Mouse (Mus musculus): ENCODE data around the gene Rcor2.

GRCm38 (mm10) chr19:7315587-7315984, 48.5 kb downstream of the Rcor2 start:
- TF ChIP-seq CTCF (IDR thresholded peaks at IDR 0.05; ENCODE audit: control insufficient read depth, insufficient read depth, low read length), result no peak
- TF ChIP-seq POLR2A (IDR thresholded peaks at IDR 0.05; ENCODE audit: borderline replicate concordance, control insufficient read depth, low read depth, low read length), result no peak

Measured in bone marrow, adult 2 months (tissue).